Mouse (Mus musculus) monocyte, adult 2 months (primary cell): ENCODE results near the gene Stk4.

Experiments
- DNase-seq, 2 experiments: peaks; one replicate each; pipeline ENCODE4 v3.0.0; 2022; ENCODE audit warnings: low spot score in 2 of 2, low read depth in 1 of 2

Gene Stk4

GRCm38 (mm10) chr2:164170326-164170725 lies 100.2 kb downstream of the Stk4 start:
- DNase-seq: no peak

GRCm38 (mm10) chr2:164170902-164171301 lies 100.8 kb downstream of the Stk4 start, which contains the start of gene Kcns1:
Kcns1 (minus strand) TSS chr2:164171113.
- no peak for DNase-seq

- DNase-seq: no peak
Measured at GRCm38 (mm10) chr2:164173394-164173793, 103.3 kb downstream of the Stk4 start.

GRCm38 (mm10) chr2:164174649-164175395 lies 104.7 kb downstream of the Stk4 start:
- DNase-seq: no peak

- DNase-seq: no peak
Measured at GRCm38 (mm10) chr2:164175850-164176249, 105.7 kb downstream of the Stk4 start.

GRCm38 (mm10) chr2:164177831-164178230 lies 107.7 kb downstream of the Stk4 start:
- no peak for DNase-seq

- no peak for DNase-seq
Measured at GRCm38 (mm10) chr2:164180124-164180523, 110.0 kb downstream of the Stk4 start.

- no peak for DNase-seq
Measured at GRCm38 (mm10) chr2:164180770-164181169, 110.6 kb downstream of the Stk4 start.

GRCm38 (mm10) chr2:164182692-164183255 lies 112.7 kb downstream of the Stk4 start, which contains the start of gene Wfdc5:
Wfdc5 (minus strand) TSS chr2:164182742.
- no peak for DNase-seq

GRCm38 (mm10) chr2:164183340-164183739 lies 113.2 kb downstream of the Stk4 start:
- DNase-seq: no peak

GRCm38 (mm10) chr2:164184145-164184719 lies 114.1 kb downstream of the Stk4 start:
- DNase-seq: no peak

- DNase-seq: no peak
Measured at GRCm38 (mm10) chr2:164188722-164189121, 118.6 kb downstream of the Stk4 start.

- no peak for DNase-seq
Measured at GRCm38 (mm10) chr2:164190576-164190975, 120.5 kb downstream of the Stk4 start, which contains the start of gene Wfdc12. Wfdc12 (minus strand) TSS chr2:164190608.

- DNase-seq: no peak
Measured at GRCm38 (mm10) chr2:164192279-164192678, 122.2 kb downstream of the Stk4 start.

GRCm38 (mm10) chr2:164194959-164195630 lies 125.0 kb downstream of the Stk4 start:
- no peak for DNase-seq

- DNase-seq: no peak
Measured at GRCm38 (mm10) chr2:164195971-164196699, 126.0 kb downstream of the Stk4 start.

- no peak for DNase-seq
Measured at GRCm38 (mm10) chr2:164196700-164196990, 126.5 kb downstream of the Stk4 start.

- no peak for DNase-seq
Measured at GRCm38 (mm10) chr2:164199626-164200327, 129.7 kb downstream of the Stk4 start, which contains the start of gene Wfdc15a. Wfdc15a (minus strand) TSS chr2:164200130.
